Mouse (Mus musculus) midbrain, embryonic 16.5 days (tissue): ENCODE results near the gene Stum. TPM values are rescaled to one million over a fixed set of nuclear protein-coding genes. Genes with fewer than 3 reads are reported as not detected.

Experiments
- ATAC-seq: fragments of 200-750 bp; cut with Nextera tagmentation; 2 replicates; pipeline ENCODE4 v1.8.0; 2017; ENCODE audit warnings: moderate TSS enrichment
- H3K27ac ChIP-seq: fragments of 300-500 bp; sonication (generic); 2 replicates; pipeline ENCODE4 v1.5.1; 2014; ENCODE audit warnings: mild to moderate bottlenecking, low read length, mixed read lengths
- H3K27me3 ChIP-seq: fragments of 300-500 bp; sonication (generic); 2 replicates; pipeline ENCODE4 v1.6.1; 2014; ENCODE audit warnings: low read depth, low read length, mixed read lengths; ENCODE audit not compliant: control insufficient read depth, insufficient read depth
- H3K36me3 ChIP-seq: fragments of 300-500 bp; sonication (generic); 2 replicates; pipeline ENCODE4 v1.6.1; 2014; ENCODE audit warnings: mild to moderate bottlenecking, low read length, moderate library complexity, mixed read lengths; ENCODE audit not compliant: control insufficient read depth, insufficient read depth
- H3K4me1 ChIP-seq: fragments of 300-500 bp; sonication (generic); 2 replicates; pipeline ENCODE4 v1.6.1; 2014; ENCODE audit warnings: mild to moderate bottlenecking, low read length, mixed read lengths; ENCODE audit not compliant: control insufficient read depth, insufficient read depth
- H3K4me2 ChIP-seq: fragments of 300-500 bp; sonication (generic); 2 replicates; pipeline ENCODE4 v1.6.1; 2014; ENCODE audit warnings: mild to moderate bottlenecking, low read length, mixed read lengths
- H3K4me3 ChIP-seq: fragments of 300-500 bp; sonication (generic); 2 replicates; pipeline ENCODE4 v1.5.1; 2014; ENCODE audit warnings: low read depth, mild to moderate bottlenecking, low read length, moderate library complexity, mixed read lengths
- H3K9ac ChIP-seq: fragments of 300-500 bp; sonication (generic); 2 replicates; pipeline ENCODE4 v1.6.1; 2014; ENCODE audit warnings: low read depth, low read length, mixed read lengths
- H3K9me3 ChIP-seq: fragments of 300-500 bp; sonication (generic); replicated peaks from 2 replicates; pipeline ENCODE4 v1.6.1; 2014; ENCODE audit warnings: mild to moderate bottlenecking, low read length, mixed read lengths; ENCODE audit not compliant: control insufficient read depth, poor library complexity, severe bottlenecking
- WGBS: fragments of 180-500 bp; shearing (Covaris S2); extraction: QIAGEN DNeasy Blood & Tissue Kit; methylation state at CpG from one replicate; pipeline ENCODE4 v1.1.7; 2014; 5-methylcytosine and 5-hydroxymethylcytosine counted together
- polyA plus RNA-seq: library from polyadenylated mRNA; unstranded; fragments of >200 nt; fragmentation: Nextera tagmentation; extraction: Ambion mirVana; gene quantifications from 2 replicates; pipeline ENCODE4 v1.2.1, GENCODE M21; 2015

The Stum gene
- polyA plus RNA-seq, 1 experiment from 2014 or later: 11.5 TPM

GRCm38 (mm10) chr1:180402481-180403081 is 80.7 kb downstream of the Stum start:
- Histone ChIP-seq H3K27me3 (no peaks in the 10 kb centered on the region), H3K27ac (no peak overlapping the region), H3K9me3 (no peaks in the 10 kb centered on the region), H3K4me2 (no peak overlapping the region), H3K9ac (no peak overlapping the region), H3K4me1 (peaks cover 6% of the 10 kb centered on the region; the same call in 1 of the 2 replicates), H3K4me3 (no peak overlapping the region), H3K36me3 (no peaks in the 10 kb centered on the region)
- WGBS: 87% methylated on average over 11 of the region's 11 CpGs
- no peak for ATAC-seq

- ATAC-seq: no peak
- no peaks in the 10 kb centered on the region for H3K27me3 ChIP-seq
- no peak overlapping the region for H3K9ac ChIP-seq
- no peaks in the 10 kb centered on the region for H3K36me3 ChIP-seq
- peaks cover 3% of the 10 kb centered on the region; the same call in 1 of the 2 replicates for H3K4me1 ChIP-seq
- no peak overlapping the region for H3K4me2 ChIP-seq
- H3K9me3 ChIP-seq: no peaks in the 10 kb centered on the region
- WGBS: 81% methylated on average over 6 of the region's 6 CpGs
- no peak overlapping the region for H3K27ac ChIP-seq
- no peak overlapping the region for H3K4me3 ChIP-seq
These were observed 81.6 kb downstream of the Stum start for GRCm38 (mm10) chr1:180401725-180402124.

- 76% methylated on average over 4 of the region's 4 CpGs for WGBS
- Histone ChIP-seq H3K36me3 (no peaks in the 10 kb centered on the region), H3K4me2 (no peak overlapping the region), H3K9me3 (no peaks in the 10 kb centered on the region), H3K27me3 (no peaks in the 10 kb centered on the region), H3K4me1 (peaks cover 3% of the 10 kb centered on the region; the same call in 1 of the 2 replicates), H3K4me3 (no peak overlapping the region), H3K27ac (no peak overlapping the region), H3K9ac (no peak overlapping the region)
- ATAC-seq: no peak
These were observed 82.4 kb downstream of the Stum start for GRCm38 (mm10) chr1:180400691-180401455.

- no peak overlapping the region for H3K4me3 ChIP-seq
- 80% methylated on average over 3 of the region's 3 CpGs for WGBS
- H3K4me1 ChIP-seq: no peaks in the 10 kb centered on the region; the same call in 1 of the 2 replicates
These were observed 84.9 kb downstream of the Stum start for GRCm38 (mm10) chr1:180398446-180398845.

GRCm38 (mm10) chr1:180397734-180398133 is 85.6 kb downstream of the Stum start:
- 65% methylated on average over 5 of the region's 5 CpGs for WGBS
- Histone ChIP-seq H3K4me2 (no peak overlapping the region), H3K4me1 (no peaks in the 10 kb centered on the region; the same call in 1 of the 2 replicates), H3K9ac (no peak overlapping the region), H3K4me3 (no peak overlapping the region), H3K9me3 (no peaks in the 10 kb centered on the region), H3K27me3 (no peaks in the 10 kb centered on the region), H3K36me3 (no peaks in the 10 kb centered on the region), H3K27ac (no peak overlapping the region)
- no peak for ATAC-seq

More at GRCm38 (mm10) chr1:180398446-180398845, 84.9 kb downstream of the Stum start:
- Histone ChIP-seq H3K4me2 (no peak overlapping the region), H3K9me3 (no peaks in the 10 kb centered on the region), H3K27me3 (no peaks in the 10 kb centered on the region), H3K36me3 (no peaks in the 10 kb centered on the region), H3K27ac (no peak overlapping the region), H3K9ac (no peak overlapping the region)
- no peak for ATAC-seq

- WGBS: 93% methylated on average over 12 of the region's 12 CpGs
- Histone ChIP-seq H3K4me1 (no peaks in the 10 kb centered on the region; the same call in 1 of the 2 replicates), H3K9ac (no peak overlapping the region), H3K27me3 (no peaks in the 10 kb centered on the region), H3K27ac (no peak overlapping the region), H3K36me3 (no peaks in the 10 kb centered on the region), H3K4me3 (no peak overlapping the region), H3K4me2 (no peak overlapping the region), H3K9me3 (no peaks in the 10 kb centered on the region)
- no peak for ATAC-seq
These were observed 89.4 kb downstream of the Stum start for GRCm38 (mm10) chr1:180393873-180394272.

GRCm38 (mm10) chr1:180393017-180393797 is 90.1 kb downstream of the Stum start:
- no peak overlapping the region for H3K27ac ChIP-seq
- WGBS: 79% methylated on average over 9 of the region's 9 CpGs
- ATAC-seq: no peak

GRCm38 (mm10) chr1:180392137-180392798 is 91.0 kb downstream of the Stum start:
- Histone ChIP-seq H3K9ac (no peak overlapping the region), H3K4me1 (peaks cover 8% of the 10 kb centered on the region), H3K27me3 (no peaks in the 10 kb centered on the region), H3K27ac (no peak overlapping the region), H3K4me2 (no peak overlapping the region), H3K4me3 (no peak overlapping the region), H3K36me3 (no peaks in the 10 kb centered on the region), H3K9me3 (no peaks in the 10 kb centered on the region)
- 96% methylated on average over 5 of the region's 5 CpGs for WGBS
- no peak for ATAC-seq

More at GRCm38 (mm10) chr1:180393017-180393797, 90.1 kb downstream of the Stum start:
- Histone ChIP-seq H3K4me3 (no peak overlapping the region), H3K9ac (no peak overlapping the region), H3K4me1 (peaks cover 5% of the 10 kb centered on the region), H3K36me3 (no peaks in the 10 kb centered on the region), H3K9me3 (no peaks in the 10 kb centered on the region), H3K4me2 (no peak overlapping the region), H3K27me3 (no peaks in the 10 kb centered on the region)
